Mouse (Mus musculus) thymus, adult 2 months (tissue): ENCODE measurements at regions not wholly inside any gene's neighbourhood (a gene's known extent, or its start where the extent isn't known, plus 50 kb on each side); places are given as distances from the start of the nearest gene placed in this dataset.

Experiments
- DNase-seq: peaks from one replicate; pipeline ENCODE4 v3.0.0; 2021
- H3K27ac ChIP-seq: fragments of 200-500 bp; 2 replicates; pipeline ENCODE4 v1.5.1; 2012; ENCODE audit warnings: low read length, control low read depth; ENCODE audit not compliant: control insufficient read depth, insufficient read depth
- H3K27me3 ChIP-seq: fragments of 200-500 bp; 2 replicates; pipeline ENCODE4 v1.6.1; 2012; ENCODE audit warnings: mild to moderate bottlenecking, low read length, moderate library complexity, mixed read lengths; ENCODE audit not compliant: control insufficient read depth, insufficient read depth
- H3K36me3 ChIP-seq: fragments of 200-500 bp; 2 replicates; pipeline ENCODE4 v1.6.1; 2012; ENCODE audit warnings: mild to moderate bottlenecking, low read length, moderate library complexity; ENCODE audit not compliant: control insufficient read depth, insufficient read depth
- H3K4me1 ChIP-seq: fragments of 200-500 bp; replicated peaks from 2 replicates; pipeline ENCODE4 v1.6.1; 2012; ENCODE audit warnings: low read length; ENCODE audit not compliant: control insufficient read depth, insufficient read depth
- H3K4me3 ChIP-seq: fragments of 200-500 bp; 2 replicates; pipeline ENCODE4 v1.5.1; 2012; ENCODE audit warnings: mild to moderate bottlenecking, low read length, control low read depth, moderate library complexity; ENCODE audit not compliant: control insufficient read depth, insufficient read depth
- CTCF ChIP-seq: fragments of 200-500 bp; IDR thresholded peaks from 2 replicates; pipeline ENCODE4 v1.5.1; 2012; ENCODE audit warnings: mild to moderate bottlenecking, control low read depth, low read length, moderate library complexity, borderline replicate concordance; ENCODE audit not compliant: control insufficient read depth, poor library complexity, insufficient read depth; ENCODE audit errors: extremely low read depth
- POLR2A ChIP-seq: fragments of 200-500 bp; IDR thresholded peaks from 2 replicates; pipeline ENCODE4 v1.6.1; 2012; ENCODE audit warnings: mild to moderate bottlenecking, low read length, control low read depth, moderate library complexity; ENCODE audit not compliant: control insufficient read depth, poor library complexity, insufficient read depth; ENCODE audit errors: extremely low read depth
- WGBS: fragments of 180-500 bp; shearing (Covaris S2); methylation state at CpG from one replicate; pipeline ENCODE4 v1.1.7; 2018; 5-methylcytosine and 5-hydroxymethylcytosine counted together

DNA sequence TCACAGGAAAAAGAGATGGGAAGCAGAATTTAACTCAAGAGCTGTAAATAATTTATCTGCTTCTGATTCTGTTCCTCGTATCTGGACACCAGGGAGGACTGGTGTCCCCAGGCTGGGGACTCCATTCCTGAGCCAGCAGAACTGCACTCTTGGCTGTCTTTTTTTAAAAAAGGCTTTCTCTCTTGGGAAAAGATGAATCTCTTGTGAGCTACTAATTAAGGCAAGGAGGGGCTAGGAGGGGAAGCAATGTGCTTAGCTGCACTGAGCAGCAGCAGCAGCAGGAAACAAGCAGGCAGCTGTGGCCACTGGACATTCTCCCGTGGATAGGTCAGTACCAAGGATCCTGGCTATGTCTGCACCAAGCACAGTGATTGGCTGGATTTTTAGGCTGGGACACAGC, 152.1 kb downstream of the Rybp start:
- no peak for TF ChIP-seq CTCF
- WGBS: 47% methylated on average over 2 of the region's 2 CpGs
- Histone ChIP-seq H3K4me3 (no peak overlapping the region), H3K36me3 (no peaks in the 10 kb centered on the region), H3K27me3 (no peaks in the 10 kb centered on the region), H3K27ac (no peak overlapping the region), H3K4me1 (no peaks in the 10 kb centered on the region)
- DNase-seq: no peak

GRCm38 (mm10) chr6:100133970-100134369, 153.3 kb downstream of the Rybp start:
- H3K4me1 ChIP-seq: no peaks in the 10 kb centered on the region
- no peak for DNase-seq
- no peak for TF ChIP-seq POLR2A
- no peak for TF ChIP-seq CTCF
- no peaks in the 10 kb centered on the region; the same call in 1 of the 2 replicates for H3K27me3 ChIP-seq
- H3K4me3 ChIP-seq: no peak overlapping the region
- H3K36me3 ChIP-seq: no peaks in the 10 kb centered on the region
- no peak overlapping the region for H3K27ac ChIP-seq
- 93% methylated on average over 9 of the region's 9 CpGs for WGBS

GRCm38 (mm10) chr6:100132916-100133600, 154.2 kb downstream of the Rybp start:
- H3K27ac ChIP-seq: no peak overlapping the region
- no peaks in the 10 kb centered on the region; the same call in 1 of the 2 replicates for H3K27me3 ChIP-seq
- WGBS: 36% methylated on average over 4 of the region's 4 CpGs
- no peaks in the 10 kb centered on the region for H3K4me1 ChIP-seq
- TF ChIP-seq CTCF (no peak), POLR2A (no peak)
- H3K36me3 ChIP-seq: no peaks in the 10 kb centered on the region
- no peak overlapping the region for H3K4me3 ChIP-seq
- no peak for DNase-seq

- no peaks in the 10 kb centered on the region for H3K36me3 ChIP-seq
- WGBS: 41% methylated on average over 15 of the region's 15 CpGs
- H3K4me3 ChIP-seq: no peak overlapping the region
- H3K27me3 ChIP-seq: no peaks in the 10 kb centered on the region; the same call in 1 of the 2 replicates
- TF ChIP-seq POLR2A (no peak), CTCF (no peak)
- H3K4me1 ChIP-seq: no peaks in the 10 kb centered on the region
- no peak for DNase-seq
- H3K27ac ChIP-seq: no peak overlapping the region
These were observed 159.8 kb downstream of the Rybp start for GRCm38 (mm10) chr6:100127221-100128143.

- no peak for TF ChIP-seq POLR2A
- no peak for TF ChIP-seq CTCF
- no peak for DNase-seq
- H3K4me3 ChIP-seq: no peak overlapping the region
- H3K36me3 ChIP-seq: no peaks in the 10 kb centered on the region
- H3K27ac ChIP-seq: no peak overlapping the region
- H3K27me3 ChIP-seq: no peaks in the 10 kb centered on the region; the same call in 1 of the 2 replicates
- 84% methylated on average over 8 of the region's 8 CpGs for WGBS
- H3K4me1 ChIP-seq: no peaks in the 10 kb centered on the region
These were observed 160.5 kb downstream of the Rybp start for GRCm38 (mm10) chr6:100126736-100127135.

GRCm38 (mm10) chr6:100126326-100126725, 161.0 kb downstream of the Rybp start:
- no peaks in the 10 kb centered on the region for H3K36me3 ChIP-seq
- DNase-seq: no peak
- TF ChIP-seq POLR2A (no peak), CTCF (no peak)
- no peak overlapping the region for H3K4me3 ChIP-seq
- no peaks in the 10 kb centered on the region for H3K4me1 ChIP-seq
- 96% methylated on average over 3 of the region's 3 CpGs for WGBS
- no peak overlapping the region for H3K27ac ChIP-seq
- no peaks in the 10 kb centered on the region; the same call in 1 of the 2 replicates for H3K27me3 ChIP-seq
